Mouse (Mus musculus): ENCODE results near the gene Wdr93.

GRCm38 (mm10) chr7:79705210-79705609 lies 37.8 kb upstream of the Wdr93 start:
- no peak for TF ChIP-seq MAX (IDR thresholded peaks at IDR 0.05; ENCODE audit: low read depth)
- TF ChIP-seq POLR2A (IDR thresholded peaks at IDR 0.05; ENCODE audit: insufficient read length, low read depth), result no peak
- TF ChIP-seq USF1 (IDR thresholded peaks at IDR 0.05; ENCODE audit: low read depth), result no peak

All from myocyte (in vitro differentiated cells).